Mouse (Mus musculus) cerebellum, postnatal 25 days (tissue): Measurements from ENCODE around the gene Taf3.

Source experiments
- DNase-seq, 2 experiments: peaks; one replicate each; pipeline ENCODE4 v3.0.0; 2021; ENCODE audit warnings: mixed read lengths in 2 of 2

Taf3 gene

DNA sequence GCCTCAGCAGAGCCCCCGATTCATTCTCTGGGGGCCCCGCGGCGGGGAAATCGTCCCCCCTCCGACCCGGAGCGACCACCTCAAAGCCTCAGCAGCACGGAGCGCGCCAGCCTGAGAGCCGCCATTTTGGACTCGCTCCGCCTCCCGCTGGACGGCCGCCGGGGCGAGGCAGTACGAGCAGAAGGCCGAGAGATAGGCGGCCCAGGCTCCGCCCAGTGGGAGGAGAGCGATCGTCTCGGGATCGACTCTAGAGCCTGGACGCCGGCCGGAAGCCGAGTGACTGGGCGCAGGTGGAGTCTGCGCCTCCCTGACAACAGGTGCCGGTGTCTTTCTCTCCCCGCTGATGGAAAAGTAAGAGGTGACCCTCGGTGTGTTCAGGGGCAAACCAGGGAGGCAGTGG, at the start of gene Taf3:
Taf3 (minus strand) TSS at position 136 of the 400 bp plus-strand sequence.
- DNase-seq: peak; percentile 94 to 97

DNA sequence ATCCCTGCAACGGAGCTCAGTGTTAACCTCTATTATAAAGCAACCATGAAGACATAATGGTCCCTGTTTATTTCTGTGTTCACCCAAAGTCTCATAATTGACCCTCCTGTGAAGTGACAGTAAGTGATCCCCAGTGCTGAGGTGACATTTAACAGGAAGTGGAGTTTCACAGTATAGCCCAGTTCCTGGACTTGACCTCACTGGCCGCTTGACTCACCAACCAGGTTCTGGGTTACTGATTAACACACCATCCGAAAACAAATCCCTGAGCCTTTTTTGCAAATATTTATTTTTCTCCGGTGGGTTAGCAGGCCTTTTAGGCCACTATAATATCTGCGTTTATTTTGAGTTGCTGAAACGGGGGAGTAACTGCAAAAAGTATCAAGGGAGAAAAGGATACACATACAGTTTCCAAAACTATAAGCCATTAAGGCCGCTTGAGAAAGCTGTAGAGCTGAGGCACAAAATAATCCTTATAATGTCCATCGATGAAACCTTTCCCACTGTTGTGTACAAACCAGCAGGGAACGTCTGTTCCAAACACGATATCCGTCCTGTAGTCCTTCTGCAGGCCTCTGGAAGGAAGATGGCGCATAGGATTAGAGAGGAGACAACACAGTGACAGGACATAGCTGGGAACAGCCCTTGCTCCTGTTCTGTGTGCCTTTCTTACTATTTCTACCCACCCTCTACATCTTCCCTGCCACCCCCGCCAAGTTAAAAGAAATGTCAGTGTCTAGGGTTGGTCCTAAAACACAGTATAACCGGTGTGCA, 46.1 kb upstream of the Taf3 start:
- no peak for DNase-seq

DNA sequence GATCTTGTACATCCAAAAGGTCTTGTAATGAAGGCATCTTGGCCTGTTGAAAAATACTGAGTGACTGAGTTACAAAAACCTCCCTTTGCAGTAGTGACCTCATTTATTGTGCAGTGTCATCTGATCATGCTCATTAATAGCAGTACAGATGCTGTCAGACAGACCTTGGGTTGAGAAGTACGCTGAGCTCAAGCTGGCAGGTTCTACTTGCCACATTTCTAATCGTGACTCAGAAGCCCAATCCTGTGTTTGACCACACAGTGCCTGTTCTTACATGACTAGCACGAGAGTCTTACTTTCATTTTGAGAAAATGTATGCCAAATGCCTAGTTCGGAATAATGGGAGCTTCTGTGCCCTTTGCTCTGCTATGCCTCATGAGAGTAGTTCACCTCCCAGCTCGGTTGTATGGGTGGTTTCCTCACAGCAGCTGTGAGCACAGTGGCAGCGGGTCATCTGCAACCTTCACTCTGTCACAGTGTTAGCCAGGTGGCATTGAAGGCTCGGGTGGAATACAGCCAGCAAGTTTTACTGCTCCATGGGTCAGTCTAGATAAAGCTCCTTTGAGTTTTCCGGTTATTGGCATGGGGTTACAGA, 39.0 kb upstream of the Taf3 start:
- no peak for DNase-seq

DNA sequence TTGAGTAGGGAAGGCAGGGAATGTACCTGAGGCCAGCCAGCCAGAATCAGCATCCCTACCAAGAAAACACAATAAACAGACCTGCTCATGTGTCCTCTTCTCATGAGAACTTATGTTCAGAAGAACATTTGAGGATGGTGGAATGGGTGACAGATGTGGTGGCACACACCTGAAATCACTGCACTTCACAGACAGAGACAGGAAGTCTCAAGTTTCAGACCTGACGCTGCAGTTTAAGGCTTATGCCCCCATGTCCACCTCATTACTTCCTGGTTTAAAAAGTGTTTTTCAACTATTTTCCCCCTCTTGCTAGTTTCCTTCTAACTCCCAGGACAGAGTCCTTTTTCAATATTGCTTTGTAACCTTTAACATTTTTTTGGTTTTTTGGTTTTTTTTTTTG, 34.3 kb upstream of the Taf3 start:
- no peak for DNase-seq

DNA sequence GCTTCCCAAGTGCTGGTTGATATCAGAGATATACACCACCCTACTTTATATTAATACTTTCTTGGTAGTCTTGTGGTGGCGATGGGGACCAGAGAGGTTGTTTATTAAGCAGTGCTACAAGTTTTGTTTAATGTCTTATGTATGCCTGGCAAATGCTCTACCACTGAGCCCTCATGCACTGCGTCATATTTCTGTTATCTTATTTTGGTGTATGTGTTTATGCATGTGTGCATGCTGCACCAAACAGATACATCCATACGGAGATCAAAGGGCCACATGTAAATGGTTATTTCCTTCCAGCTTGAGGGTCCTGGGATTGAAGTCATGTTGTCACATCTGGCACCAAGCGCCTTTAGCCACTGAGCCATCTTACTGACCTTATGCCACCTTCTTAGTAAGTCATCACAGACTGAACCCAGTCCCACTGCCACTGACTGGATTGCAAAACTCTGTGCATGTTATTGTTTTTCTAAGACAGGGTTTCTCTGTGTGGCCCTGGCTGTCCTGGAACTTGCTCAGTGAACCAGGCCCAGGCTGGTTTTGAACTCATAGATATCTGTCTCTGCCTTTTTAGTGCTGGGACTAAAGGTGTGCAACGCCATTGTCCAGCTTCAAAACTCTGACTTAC, 33.2 kb upstream of the Taf3 start:
- DNase-seq: no peak

DNA sequence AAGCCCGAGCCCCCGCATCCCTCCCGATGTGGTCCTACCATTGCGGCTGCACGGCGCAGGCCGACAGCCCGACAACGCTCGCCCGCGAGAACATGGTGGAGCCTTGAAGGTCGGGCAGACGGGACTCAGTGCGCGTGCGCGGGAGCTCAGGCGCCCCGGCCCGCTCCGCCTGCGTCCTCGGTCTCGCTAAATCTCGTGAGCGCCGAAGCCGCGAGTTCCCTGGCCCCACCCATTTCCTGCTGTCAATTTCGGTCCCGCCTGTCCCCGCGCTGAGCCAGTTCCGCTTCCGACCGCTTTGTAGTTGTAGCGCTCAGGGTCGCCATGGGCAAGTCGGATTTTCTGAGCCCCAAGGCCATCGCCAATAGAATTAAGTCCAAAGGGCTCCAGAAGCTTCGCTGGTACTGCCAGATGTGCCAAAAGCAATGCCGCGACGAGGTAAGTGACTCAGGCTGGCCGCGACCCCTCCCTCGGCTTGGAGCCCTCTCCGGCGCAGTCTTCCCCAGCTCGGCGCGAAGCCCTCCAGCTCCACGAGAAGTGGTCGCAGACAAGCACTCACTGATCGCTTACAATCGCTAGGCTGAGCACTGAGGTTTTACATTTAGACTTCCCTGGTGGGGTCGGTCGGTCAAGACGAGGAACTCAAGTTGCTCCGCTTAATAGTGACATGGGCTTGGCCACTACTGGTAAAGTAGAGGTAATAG, 32.1 kb upstream of the Taf3 start, which contains the start of the genes Atp5c1 and Kin:
Atp5c1 (minus strand) TSS at position 201 of the 701 bp plus-strand sequence.
Kin (plus strand) TSS at position 284 of the 701 bp plus-strand sequence.
- peak; percentile 95 to 98 for DNase-seq

DNA sequence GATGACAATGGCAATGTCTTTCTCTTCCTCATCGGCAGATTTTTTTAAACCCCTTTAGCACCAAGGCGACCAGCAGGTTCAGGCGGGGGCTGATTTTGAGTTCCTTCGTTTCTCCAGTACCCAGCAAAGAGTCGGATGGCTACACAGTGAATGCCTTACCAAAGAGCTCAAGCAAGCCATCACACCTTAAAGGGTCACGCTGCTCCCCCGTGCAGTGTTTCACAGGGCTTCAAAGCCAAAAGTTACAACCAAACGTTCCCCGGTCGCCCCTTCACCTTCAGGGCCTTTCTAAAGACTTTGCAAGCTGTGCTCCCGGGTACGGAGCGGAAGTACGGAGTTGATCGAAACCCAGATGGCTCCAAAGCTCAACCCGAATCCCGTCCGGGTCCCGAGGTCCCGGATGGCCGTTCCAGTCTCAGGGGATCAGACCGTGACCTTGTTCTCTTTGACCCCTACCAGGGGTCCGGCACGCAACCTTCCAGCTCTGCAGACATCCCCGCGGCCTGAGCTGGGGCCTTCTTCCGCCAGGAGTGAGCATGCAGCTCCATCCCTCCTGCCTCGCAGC, 31.4 kb upstream of the Taf3 start:
- no peak for DNase-seq

DNA sequence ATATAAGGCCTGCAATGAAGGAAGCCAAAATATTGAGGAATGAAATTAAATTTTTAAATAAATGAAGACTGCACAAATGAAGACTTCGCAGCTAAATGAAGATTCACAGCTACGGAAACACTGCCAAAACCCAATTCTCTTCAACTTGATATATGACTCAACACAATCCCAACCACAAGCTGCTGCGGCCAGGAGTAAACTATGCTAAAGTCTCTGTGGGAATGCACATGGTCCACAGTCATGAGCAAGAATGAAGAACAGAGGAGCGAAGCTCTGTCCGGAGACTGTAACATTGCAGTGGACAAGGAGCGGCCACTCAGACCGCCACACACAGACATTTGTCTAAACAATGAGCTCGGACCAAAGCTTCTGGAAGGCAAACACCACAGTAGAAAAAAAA, 28.3 kb upstream of the Taf3 start:
- no peak for DNase-seq

DNA sequence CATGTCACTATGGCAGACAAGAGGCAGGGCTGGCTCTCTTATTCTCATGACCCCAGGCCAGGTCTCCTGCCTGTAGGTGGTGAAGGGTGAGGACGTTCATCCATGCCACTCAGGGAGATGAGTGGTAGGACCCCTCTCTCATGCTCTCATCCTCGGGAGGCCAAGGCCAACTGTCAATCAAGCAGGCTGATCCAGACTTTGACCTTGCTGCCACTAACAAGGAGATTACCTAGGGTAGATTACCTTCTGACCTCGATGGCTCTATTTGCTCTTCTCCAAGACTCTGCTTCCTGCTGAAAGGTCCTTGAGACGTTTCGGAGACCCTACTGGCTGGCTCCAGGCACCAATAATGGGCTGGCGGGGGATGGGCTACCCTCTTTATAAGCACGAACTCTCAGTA, 26.1 kb upstream of the Taf3 start:
- no peak for DNase-seq

DNA sequence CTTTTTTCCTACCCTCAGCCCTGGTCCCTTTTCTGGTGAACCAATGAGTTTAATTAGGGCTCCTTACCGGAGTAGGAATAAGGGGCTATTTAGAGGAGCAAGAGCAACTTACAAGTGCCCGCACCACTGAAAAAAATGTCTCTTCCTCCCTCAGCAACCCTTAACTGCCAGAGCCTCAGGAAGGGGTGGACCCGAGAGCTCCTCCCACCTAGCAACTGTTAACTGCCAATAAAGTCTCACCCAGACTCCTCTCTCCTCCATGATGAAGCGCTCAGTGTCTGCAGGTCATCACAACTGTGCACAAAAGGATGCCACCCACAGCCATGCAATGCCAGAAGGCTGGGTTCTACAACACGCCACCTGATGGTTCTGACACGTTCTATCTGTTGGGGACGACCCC, 23.4 kb upstream of the Taf3 start:
- no peak for DNase-seq

DNA sequence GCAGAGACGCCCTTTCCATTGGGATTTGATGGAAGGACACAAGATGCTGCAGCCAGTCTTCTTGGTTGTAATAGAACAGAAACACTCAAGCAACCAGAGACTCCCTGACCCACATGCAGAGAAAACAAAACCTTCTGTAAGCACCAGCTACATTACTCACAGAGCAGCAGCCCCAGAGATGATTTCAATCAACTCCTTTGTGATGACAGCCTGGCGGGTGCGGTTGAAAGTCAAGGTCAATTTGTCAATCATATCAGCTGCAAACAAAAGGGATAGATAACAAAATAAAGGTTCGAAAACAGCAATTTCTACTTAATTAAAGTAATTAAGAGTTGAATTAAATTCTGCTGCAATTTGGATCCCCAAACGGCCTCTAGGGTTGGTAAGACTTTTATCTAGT, 10.4 kb upstream of the Taf3 start:
- no peak for DNase-seq

DNA sequence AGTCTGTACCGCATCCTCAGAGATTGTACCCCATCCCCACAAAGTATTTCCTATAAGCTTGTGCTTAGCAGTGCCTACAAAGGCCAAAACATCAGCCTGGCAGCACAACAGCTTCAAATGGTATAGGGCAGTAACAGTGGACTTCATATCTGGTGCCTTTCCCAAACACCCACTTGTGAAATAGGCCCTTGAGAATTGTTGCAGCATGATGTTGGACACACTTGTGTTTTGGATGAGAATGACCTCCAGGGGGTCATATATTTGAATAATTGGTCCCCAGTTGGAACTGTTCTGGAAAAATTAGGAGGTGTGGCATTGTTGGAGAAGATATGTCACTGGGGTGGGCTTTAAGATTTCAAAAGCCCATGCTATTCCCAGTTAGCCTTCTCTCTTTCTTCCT, 3.6 kb upstream of the Taf3 start:
- no peak for DNase-seq

DNA sequence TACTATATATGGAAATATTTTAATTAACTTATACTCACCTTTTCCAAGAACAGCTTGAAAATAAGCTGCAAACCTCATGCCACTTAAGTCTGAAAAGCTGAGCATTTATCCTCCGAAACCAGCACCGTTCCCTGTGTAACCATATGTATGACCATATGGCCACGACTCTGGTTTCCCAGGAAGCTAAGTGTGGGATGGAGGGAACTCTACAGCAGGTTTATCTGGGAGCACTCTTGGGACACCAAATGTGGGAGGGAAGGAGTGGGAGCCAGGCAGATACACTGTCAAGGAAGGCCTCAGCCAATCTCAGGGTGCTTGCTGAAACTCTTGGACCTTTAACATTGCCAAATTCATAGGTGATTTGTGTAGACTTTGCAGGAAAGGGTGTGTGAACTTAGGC, 2.5 kb upstream of the Taf3 start:
- no peak for DNase-seq

DNA sequence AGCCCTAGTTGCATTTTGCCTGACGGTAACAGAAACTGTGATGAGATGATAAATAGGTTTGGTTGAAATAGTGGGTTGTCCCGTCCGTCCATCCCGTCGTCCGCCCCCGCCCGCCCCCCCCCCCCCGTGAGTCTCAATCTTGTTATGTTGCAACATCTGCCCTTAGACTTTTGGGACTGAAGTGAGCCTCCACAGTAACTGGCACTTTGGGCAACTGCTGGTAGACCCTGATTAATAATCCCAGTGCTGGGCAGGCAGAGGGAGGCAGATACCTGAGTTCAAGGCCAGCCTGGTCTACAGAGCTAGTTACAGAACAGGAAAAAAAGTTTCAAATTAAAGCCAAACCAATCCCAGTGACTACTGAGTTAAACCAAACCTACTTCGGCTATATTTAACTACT, 1.1 kb upstream of the Taf3 start:
- DNase-seq: no peak

DNA sequence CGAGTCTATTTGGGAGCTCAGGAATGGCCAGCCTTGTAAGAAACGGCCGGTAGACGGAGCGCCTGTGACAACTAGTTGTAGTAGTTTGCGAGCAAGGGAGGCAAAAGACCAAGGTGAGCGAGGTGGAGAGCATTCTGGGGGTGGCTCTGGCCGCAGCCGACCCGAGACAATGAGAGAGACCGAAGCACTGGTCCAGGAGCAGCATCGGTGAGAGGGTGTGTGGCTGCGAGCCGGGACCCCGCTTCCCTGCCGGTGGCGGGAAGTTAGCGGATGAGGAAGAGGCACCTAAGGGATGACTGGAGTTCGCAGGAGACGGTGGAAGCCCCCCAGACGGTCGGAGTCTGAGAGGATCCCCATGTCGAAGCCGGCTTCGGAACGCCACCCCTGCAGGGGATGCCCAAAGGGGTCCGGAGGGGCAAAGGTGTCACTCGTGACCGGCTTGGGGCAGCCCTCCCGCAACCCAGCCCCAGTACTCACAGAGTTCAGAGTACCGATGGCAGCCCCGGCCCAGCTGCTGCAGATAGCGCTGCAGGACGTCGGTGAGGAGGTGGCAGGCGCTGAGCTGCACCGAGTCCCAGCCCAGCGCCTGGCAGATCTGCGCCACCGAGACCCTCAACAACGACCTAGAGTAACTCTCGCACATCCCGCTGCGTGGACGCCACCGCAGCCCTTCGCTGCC, 499 bp downstream of the Taf3 start:
- DNase-seq: peak; percentile 52 to 53

DNA sequence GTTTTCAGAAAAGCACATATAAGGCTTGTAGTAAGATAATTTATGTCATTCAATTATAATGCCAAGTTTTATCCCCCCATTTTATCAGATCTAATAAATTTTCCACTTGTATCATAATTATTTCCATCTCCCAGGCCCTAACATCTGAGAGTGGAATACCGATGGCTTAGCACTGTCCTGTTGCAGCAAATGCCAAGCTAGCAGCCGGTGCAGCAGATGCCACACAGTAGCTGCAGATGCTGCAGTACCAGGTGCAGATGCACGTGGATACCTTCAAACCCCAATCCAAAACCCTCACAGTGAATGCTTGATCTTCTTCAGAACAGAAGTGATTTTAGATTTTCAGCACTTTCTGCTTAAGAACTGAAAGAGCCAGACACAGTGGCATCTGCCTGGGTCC, 13.4 kb downstream of the Taf3 start:
- DNase-seq: no peak

DNA sequence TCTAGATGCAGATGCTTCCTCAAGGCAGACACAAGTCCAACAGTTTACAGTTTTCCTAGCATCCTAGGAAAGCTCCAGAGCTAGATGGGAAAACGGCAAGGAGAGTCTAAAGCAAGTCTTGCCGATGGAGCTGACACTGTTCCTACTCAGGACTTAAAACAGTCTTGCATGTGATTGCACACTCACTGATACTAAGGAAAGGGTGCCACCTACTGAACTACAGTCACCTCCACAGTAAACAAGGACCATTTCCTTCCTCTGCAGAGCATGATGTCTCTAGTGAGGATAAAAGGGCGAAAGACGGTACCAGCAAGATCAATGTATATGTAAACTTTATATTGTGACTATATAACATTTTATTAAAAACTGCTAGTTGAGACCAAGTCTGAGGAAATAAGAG, 14.7 kb downstream of the Taf3 start:
- no peak for DNase-seq

DNA sequence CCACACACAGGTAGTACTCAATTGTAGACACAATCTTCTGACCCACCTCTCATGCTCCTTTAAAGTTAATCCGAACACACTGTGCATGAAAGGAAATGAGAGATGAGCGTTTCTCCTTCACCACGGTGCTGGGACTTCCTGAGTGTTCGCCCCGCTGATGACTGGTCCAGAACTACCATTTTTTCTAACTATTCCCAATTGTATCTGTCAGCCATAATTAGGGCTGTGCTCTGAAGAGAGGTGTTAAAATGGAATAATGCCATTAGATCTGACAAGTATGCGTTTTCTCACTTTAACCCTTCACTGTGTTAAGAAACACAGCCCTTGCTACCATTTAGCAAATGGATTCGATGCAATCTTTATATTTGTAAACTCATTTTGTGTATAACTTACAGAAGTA, 18.6 kb downstream of the Taf3 start:
- DNase-seq: no peak

DNA sequence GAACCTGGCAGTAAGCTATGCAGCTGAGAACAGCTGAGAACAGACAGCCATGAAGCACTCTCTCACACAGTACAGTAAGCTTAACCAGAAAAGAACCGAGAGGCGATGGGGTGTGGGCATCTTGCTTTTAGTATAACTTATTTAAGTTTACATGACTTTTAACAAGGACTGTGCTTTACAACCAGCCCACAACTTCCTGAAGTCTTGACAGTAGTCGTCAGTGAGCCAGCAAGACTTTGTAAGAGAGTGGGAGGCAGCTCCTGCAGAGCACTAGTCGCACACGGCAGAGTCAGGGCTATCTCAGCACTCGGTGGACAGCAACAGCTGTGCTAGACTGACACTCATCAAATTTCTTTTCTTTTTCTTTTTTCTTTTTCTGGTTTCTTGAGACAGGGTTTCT, 24.1 kb downstream of the Taf3 start:
- DNase-seq: no peak

DNA sequence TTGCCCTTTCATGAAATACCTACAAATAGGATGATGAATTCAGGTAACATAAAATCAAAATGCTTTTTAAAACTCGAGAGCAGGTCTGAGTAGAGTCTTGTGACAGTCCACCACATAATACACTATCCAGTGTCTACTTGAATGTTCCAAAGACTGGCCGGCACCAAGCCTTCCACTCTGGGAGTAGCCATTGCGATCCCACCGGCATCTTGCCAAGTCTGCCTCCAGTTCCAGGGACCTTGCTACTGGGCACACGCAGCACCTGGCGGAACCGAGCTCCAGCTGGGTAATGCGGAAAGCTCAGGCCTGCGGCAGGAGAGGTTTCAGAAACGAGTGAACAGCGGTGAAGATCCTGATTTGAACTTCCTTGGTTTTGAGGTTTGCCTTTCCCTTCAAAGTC, 27.1 kb downstream of the Taf3 start:
- DNase-seq: peak; percentile 58 to 76

DNA sequence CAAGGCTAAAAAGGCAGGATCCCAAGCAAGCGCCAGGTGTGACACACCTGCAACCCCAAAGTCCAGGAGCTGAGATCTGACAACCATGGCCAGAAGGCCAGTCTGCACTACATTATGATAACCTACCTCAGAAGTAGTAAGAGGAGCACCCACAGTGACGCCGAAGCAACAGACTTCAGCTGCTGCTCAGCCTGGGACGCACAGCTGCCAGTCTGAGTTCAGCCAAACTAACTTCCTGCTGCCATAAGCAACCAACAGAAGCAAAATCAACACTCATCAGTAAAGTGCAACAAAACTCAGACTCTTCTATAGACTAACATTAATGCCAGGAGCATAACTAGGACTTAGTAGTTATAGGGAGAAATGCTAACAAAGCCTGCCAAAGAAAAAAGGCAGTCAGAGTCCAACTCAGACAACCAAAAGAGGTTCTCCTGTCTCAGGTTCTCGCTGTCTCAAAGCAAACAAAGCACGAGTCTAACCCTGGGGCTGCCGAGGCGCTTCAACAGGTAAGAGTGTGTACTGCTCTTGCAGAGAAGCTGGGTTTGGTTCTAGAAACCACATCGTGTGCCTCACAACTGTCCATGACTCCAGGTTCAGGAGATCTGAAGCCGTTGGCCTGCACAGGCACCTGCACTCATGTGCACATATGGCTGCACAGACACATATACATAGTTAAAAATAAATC, 33.3 kb downstream of the Taf3 start:
- DNase-seq: no peak
